Mouse (Mus musculus): ENCODE results near the gene Nadk. TPM values are rescaled to one million over a fixed set of nuclear protein-coding genes. Genes with fewer than 3 reads are reported as not detected.
"Not testable (repeated sequence)": the region's sequence is repeated elsewhere in the genome, so short reads cannot be mapped to it uniquely, and the experiment has no call there.

Nadk gene
- total RNA-seq, 2 experiments from 2014 or later = 36.6 to 37.3 TPM

GRCm38 (mm10) chr4:155568632-155569370, 6.6 kb downstream of the Nadk start:
- intact Hi-C loops (cut with DNase I) = loop anchor here (1.0 kb wide), 1 partner anchor 88 kb away; no protein-coding TSS in a partner anchor
- DNase-seq (ENCODE audit: low spot score) = no peak

GRCm38 (mm10) chr4:155569818-155570217, 7.6 kb downstream of the Nadk start:
- no peak for DNase-seq (ENCODE audit: low spot score)
- intact Hi-C loops (cut with DNase I) = loop anchor here (10.0 kb wide), 1 partner anchor 205 kb away; the partner anchor contains the start of gene Prkcz

GRCm38 (mm10) chr4:155570315-155570714, 8.1 kb downstream of the Nadk start:
- intact Hi-C loops (cut with DNase I) = loop anchor here (10.0 kb wide), 1 partner anchor 206 kb away; the partner anchor contains the start of gene Prkcz
- DNase-seq (ENCODE audit: low spot score) = not testable (repeated sequence)

GRCm38 (mm10) chr4:155571442-155571841, 9.3 kb downstream of the Nadk start:
- DNase-seq (ENCODE audit: low spot score) = no peak
- intact Hi-C loops (cut with DNase I) = loop anchor here (10.0 kb wide), 1 partner anchor 207 kb away; the partner anchor contains the start of gene Prkcz

- DNase-seq (ENCODE audit: low spot score) = no peak
- intact Hi-C loops (cut with DNase I) = loop anchor here (10.0 kb wide), 1 partner anchor 208 kb away; the partner anchor contains the start of gene Prkcz
Measured at GRCm38 (mm10) chr4:155573155-155573554, 11.0 kb downstream of the Nadk start.

- no peak for DNase-seq (ENCODE audit: low spot score)
- intact Hi-C loops (cut with DNase I) = loop anchor here (10.0 kb wide), 1 partner anchor 209 kb away; the partner anchor contains the start of gene Prkcz
Measured at GRCm38 (mm10) chr4:155573876-155574275, 11.7 kb downstream of the Nadk start.

- no peak for DNase-seq (ENCODE audit: low spot score)
Measured at GRCm38 (mm10) chr4:155574931-155575330, 12.8 kb downstream of the Nadk start.

GRCm38 (mm10) chr4:155575521-155575920, 13.3 kb downstream of the Nadk start:
- intact Hi-C loops (cut with DNase I) = loop anchor here (10.0 kb wide), 1 partner anchor 211 kb away; the partner anchor contains the start of gene Prkcz
- no peak for DNase-seq (ENCODE audit: low spot score)

More at GRCm38 (mm10) chr4:155574931-155575330, 12.8 kb downstream of the Nadk start:
- intact Hi-C loops (cut with DNase I) = loop anchor here (10.0 kb wide), 1 partner anchor 210 kb away; the partner anchor contains the start of gene Prkcz

GRCm38 (mm10) chr4:155577132-155577531, 15.0 kb downstream of the Nadk start:
- DNase-seq (ENCODE audit: low spot score) = no peak
- intact Hi-C loops (cut with DNase I) = loop anchor here (10.0 kb wide), 1 partner anchor 212 kb away; the partner anchor contains the start of gene Prkcz

- intact Hi-C loops (cut with DNase I) = loop anchor here (10.0 kb wide), 1 partner anchor 213 kb away; the partner anchor contains the start of gene Prkcz
Measured at GRCm38 (mm10) chr4:155577741-155578140, 15.6 kb downstream of the Nadk start.

GRCm38 (mm10) chr4:155578336-155579125, 16.4 kb downstream of the Nadk start:
- DNase-seq (ENCODE audit: low spot score) = peak; percentile 33
- intact Hi-C loops (cut with DNase I) = loop anchor here (10.0 kb wide), 1 partner anchor 214 kb away; the partner anchor contains the start of gene Prkcz

More at GRCm38 (mm10) chr4:155577741-155578140, 15.6 kb downstream of the Nadk start:
- DNase-seq (ENCODE audit: low spot score) = no peak

- intact Hi-C loops (cut with DNase I) = loop anchor here (2.0 kb wide), 1 partner anchor 100 kb away; no protein-coding TSS in a partner anchor
- no peak for DNase-seq (ENCODE audit: low spot score)
Measured at GRCm38 (mm10) chr4:155580420-155580819, 18.2 kb downstream of the Nadk start.

- DNase-seq (ENCODE audit: low spot score) = no peak
- intact Hi-C loops (cut with DNase I) = no loop called here
Measured at GRCm38 (mm10) chr4:155582279-155582905, 20.2 kb downstream of the Nadk start.

- intact Hi-C loops (cut with DNase I) = no loop called here
Measured at GRCm38 (mm10) chr4:155589356-155589755, 27.2 kb downstream of the Nadk start.

GRCm38 (mm10) chr4:155591012-155591719, 29.0 kb downstream of the Nadk start:
- no peak for DNase-seq (ENCODE audit: low spot score)
- intact Hi-C loops (cut with DNase I) = no loop called here

More at GRCm38 (mm10) chr4:155589356-155589755, 27.2 kb downstream of the Nadk start:
- DNase-seq (ENCODE audit: low spot score) = no peak

GRCm38 (mm10) chr4:155593780-155594179, 31.6 kb downstream of the Nadk start:
- intact Hi-C loops (cut with DNase I) = no loop called here
- no peak for DNase-seq (ENCODE audit: low spot score)

- intact Hi-C loops (cut with DNase I) = no loop called here
- DNase-seq (ENCODE audit: low spot score) = no peak
Measured at GRCm38 (mm10) chr4:155595777-155596176, 33.6 kb downstream of the Nadk start.

GRCm38 (mm10) chr4:155596606-155597005, 34.4 kb downstream of the Nadk start:
- intact Hi-C loops (cut with DNase I) = no loop called here
- no peak for DNase-seq (ENCODE audit: low spot score)

GRCm38 (mm10) chr4:155598536-155598935, 36.4 kb downstream of the Nadk start:
- intact Hi-C loops (cut with DNase I) = no loop called here
- no peak for DNase-seq (ENCODE audit: low spot score)

All from heart, postnatal 25 days (tissue).